Mouse (Mus musculus): Measurements from ENCODE around the gene Mark3.

DNA sequence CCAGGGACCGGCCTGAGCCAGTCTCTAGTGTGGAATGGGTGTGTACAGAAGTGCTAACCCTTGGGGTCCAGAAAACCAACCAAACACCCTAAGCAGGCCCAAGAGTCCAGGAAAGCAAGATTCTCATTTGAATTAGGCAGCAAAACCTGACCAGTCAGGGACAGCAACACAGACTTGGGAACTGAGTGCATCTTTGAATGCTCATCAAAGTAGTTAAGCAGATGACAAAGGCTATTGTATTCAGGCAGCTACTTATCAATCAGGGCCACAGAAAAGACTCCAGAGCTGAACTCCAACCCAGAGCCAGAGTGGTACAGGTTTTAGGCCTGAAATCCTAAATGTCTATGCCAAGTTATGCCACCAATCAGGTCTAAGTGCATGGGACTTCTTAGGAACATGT is 86.3 kb downstream of the Mark3 start:
- TF ChIP-seq MAX (IDR thresholded peaks at IDR 0.05; ENCODE audit: low read length), result no peak
- TF ChIP-seq CTCF (IDR thresholded peaks at IDR 0.05 in 2 of 3, conservative IDR thresholded peaks at IDR 0.05 in 1 of 3; ENCODE audit: control insufficient read depth in 1 of 3, insufficient read depth in 1 of 3, low read depth in 2 of 3, low read length in 3 of 3, poor library complexity in 1 of 3, severe bottlenecking in 1 of 3), result no peak
- no peak for TF ChIP-seq BHLHE40 (IDR thresholded peaks at IDR 0.05; ENCODE audit: borderline replicate concordance, low read depth, low read length)
- TF ChIP-seq EP300 (IDR thresholded peaks at IDR 0.05; ENCODE audit: low read depth in 1 of 2, low read length in 2 of 2), result no peak
